8 mouse cellular contexts compared by ENCODE assay signal in the genomic region with DNA sequence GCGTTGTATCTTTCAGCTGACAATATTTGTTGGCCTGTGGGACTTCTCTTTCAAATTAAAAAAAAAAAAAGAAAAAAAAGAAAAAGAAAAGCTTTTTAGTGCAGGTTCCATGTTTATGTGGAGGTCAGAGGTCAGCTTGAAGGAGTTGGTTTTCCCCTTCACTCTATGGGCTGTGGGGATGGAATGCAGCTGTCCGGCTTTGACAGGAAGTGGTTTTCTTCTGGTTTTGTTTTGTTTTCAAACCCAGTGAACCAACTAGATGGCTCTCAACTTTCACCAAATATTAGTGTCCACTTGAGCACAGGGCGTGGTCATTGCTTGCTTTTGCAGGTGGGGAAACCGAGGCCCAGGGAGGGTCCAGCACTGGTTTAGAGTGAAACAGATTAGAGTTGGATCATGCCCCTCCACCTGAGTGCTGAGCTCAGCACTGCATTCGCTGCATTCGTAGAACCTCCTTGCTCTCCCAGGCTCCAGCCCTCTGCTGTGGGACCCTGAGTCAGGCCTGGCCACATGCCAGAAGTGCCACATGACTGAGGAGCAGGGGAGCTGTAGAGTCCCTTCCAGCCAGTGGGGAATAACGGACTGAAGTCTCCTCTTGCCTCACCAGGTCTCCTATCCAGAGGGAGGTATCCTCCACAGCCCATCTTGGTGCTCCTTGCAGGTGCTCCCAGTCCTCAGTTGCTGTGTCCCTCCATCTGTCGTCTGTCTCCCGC.
DNase-seq lines count a peak whose midpoint lies in the region; ATAC-seq and TF ChIP-seq lines count a peak whose summit lies in the region.

No protein-coding gene starts in this region.

- no peak for TF ChIP-seq CTCF in bone marrow, adult 2 months (IDR thresholded peaks at IDR 0.05; ENCODE audit: control insufficient read depth, insufficient read depth, low read length)

- H3K4me1 ChIP-seq in bone marrow, adult 2 months (ENCODE audit: control insufficient read depth, insufficient read depth, low read length): peaks cover 2% of the 10 kb centered on the region
- H3K4me1 ChIP-seq in lung, embryonic 15.5 days: peaks cover 69% of the 10 kb centered on the region

- peak; percentile 78 for ATAC-seq in lung, embryonic 15.5 days (ENCODE audit: borderline replicate concordance, extremely low read depth, low FRiP score, low TSS enrichment)
- no peak for ATAC-seq in erythroblast, adult 5-6 weeks (replicated peaks; ENCODE audit: low FRiP score, poor library complexity, severe bottlenecking)

- no peaks in the 10 kb centered on the region for H3K36me3 ChIP-seq in lung, embryonic 15.5 days

- no peak overlapping the region for H3K4me3 ChIP-seq in bone marrow, adult 2 months (replicated peaks; ENCODE audit: control insufficient read depth, low read depth, low read length)
- H3K4me3 ChIP-seq in lung, embryonic 15.5 days: no peak overlapping the region

- peak overlapping the region; percentile 37 for H3K4me2 ChIP-seq in lung, embryonic 15.5 days

- 38% methylated on average over 9 of the region's 9 CpGs for WGBS in bone marrow, adult 2 months
- 14% methylated on average over 9 of the region's 9 CpGs for WGBS in lung, embryonic 15.5 days

- no peaks in the 10 kb centered on the region for H3K27me3 ChIP-seq in lung, embryonic 15.5 days

- H3K9me3 ChIP-seq in lung, embryonic 15.5 days: no peaks in the 10 kb centered on the region

- peak overlapping the region; percentile 5 for H3K27ac ChIP-seq in bone marrow, adult 2 months (ENCODE audit: control insufficient read depth, insufficient read depth, low read depth, low read length, poor library complexity)
- peak overlapping the region; percentile 86 for H3K27ac ChIP-seq in lung, embryonic 15.5 days

- no peak for TF ChIP-seq POLR2A in bone marrow, adult 2 months (IDR thresholded peaks at IDR 0.05; ENCODE audit: borderline replicate concordance, control insufficient read depth, low read depth, low read length)

- peak; percentile 66 for DNase-seq in gastrocnemius, postnatal 14 days
- DNase-seq in gastrocnemius, postnatal 25 days: no peak
- DNase-seq in 3134 (ENCODE audit: extremely low read depth, insufficient read length, low spot score): peak; percentile 89
- DNase-seq in heart, postnatal 14 days: peak; percentile 70 to 77
- DNase-seq in layer of hippocampus, adult 11-12 months (ENCODE audit: low spot score): no peak

- intact Hi-C loops in gastrocnemius, postnatal 14 days (cut with DNase I; ENCODE audit: low total_unique reads): no loop called here
- intact Hi-C loops in heart, postnatal 14 days (cut with DNase I): loop anchor here (2.0 kb wide), 1 partner anchor 23 kb away; no protein-coding TSS in a partner anchor

- H3K9ac ChIP-seq in lung, embryonic 15.5 days: no peak overlapping the region

Comparison
In these comparisons a context has a peak if more than half of its experiments do, and no peak if none do; other contexts are left out.
1. DNase-seq: peak in gastrocnemius, postnatal 14 days (single experiment), 3134 (single experiment) and heart, postnatal 14 days (2 of 2); none in gastrocnemius, postnatal 25 days (single experiment) and layer of hippocampus, adult 11-12 months (single experiment).